Mouse (Mus musculus) mammary gland, adult 2 months (tissue): ENCODE data around the gene Ogfod2. TPM values are rescaled to one million over a fixed set of nuclear protein-coding genes. Genes with fewer than 3 reads are reported as not detected.

Source experiments
- polyA plus RNA-seq: library from polyadenylated mRNA; depleted of rRNA; stranded (reverse); fragments of >200 nt; gene quantifications from 2 replicates; pipeline ENCODE4 v1.2.3, GENCODE M21; 2012; ENCODE audit warnings: low replicate concordance; rRNA removed

Ogfod2 gene
- polyA plus RNA-seq: 51.2 and 96.8 TPM in 2 replicates

DNA sequence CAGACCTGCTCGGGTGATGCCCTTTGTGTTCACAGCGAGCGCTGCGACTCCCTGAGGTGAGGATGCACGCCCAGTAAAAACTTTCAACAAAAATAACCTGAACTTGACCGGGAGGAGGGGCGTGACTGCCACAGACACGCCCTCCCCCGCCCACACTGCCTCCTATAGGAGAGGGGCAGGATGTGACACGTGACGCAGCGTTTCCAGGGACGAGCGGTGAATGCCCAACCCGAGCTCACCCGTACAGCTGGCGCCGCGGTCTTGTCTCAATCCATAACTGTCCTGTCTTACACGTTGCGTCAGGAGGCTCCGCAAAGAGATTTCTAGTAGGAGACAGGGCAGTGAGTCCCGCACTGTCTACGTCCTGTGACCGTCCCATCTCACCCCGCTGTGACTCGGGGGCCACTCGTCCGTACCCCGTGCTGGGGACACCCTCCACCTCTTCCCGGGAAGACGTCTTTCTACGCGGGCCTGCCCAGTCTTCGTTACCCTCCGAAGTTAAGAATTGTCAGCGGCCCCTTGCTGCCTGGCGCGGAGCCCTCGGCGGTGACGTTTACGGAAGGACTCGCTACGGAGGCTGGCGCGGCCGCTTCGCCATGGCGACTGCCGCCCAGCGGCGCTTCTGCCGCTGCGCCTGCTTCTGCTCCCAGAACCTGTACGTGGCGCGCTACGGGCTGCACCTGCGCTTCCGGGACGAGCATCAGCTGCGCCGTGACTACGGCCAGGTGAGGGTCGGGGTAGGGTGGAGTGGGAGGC lies at the start of gene Ogfod2:
Gene Ogfod2, plus strand, starts transcription at position 556 of the 756 bp plus-strand sequence.

DNA sequence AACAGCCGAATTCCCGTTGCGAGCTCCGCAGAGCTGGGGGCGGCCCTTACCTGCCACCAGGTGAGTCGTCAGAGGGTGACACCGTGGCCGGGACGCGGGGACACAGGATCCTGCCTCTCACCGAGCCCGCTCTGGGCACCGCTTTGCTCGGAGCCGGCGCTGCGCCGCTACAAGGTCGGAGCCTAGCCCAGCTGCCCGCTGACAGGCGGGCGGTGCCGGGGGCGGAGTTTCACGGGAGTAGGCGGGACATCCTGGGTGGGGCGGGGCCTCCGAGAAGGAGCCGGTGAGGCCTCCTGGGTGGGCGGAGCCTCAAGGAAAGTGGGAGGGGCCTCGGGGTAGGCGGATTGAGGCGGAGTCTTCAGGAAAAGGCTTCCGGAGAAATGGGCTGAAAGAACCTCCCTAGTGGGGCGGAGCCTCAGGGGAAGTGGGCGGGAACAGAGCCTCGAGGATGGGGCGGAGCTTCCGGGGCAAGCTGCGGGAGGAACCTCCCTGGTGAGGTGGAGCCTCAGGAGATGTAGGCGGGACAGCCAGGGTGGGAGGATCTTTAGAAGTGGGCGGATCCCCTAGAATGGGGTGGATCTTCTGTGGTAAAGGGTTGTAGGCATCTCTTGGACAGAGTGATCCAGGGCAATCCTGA lies 16.4 kb upstream of the Ogfod2 start, which contains the start of gene Abcb9:
Gene Abcb9, minus strand, starts transcription at position 203 of the 637 bp plus-strand sequence.

DNA sequence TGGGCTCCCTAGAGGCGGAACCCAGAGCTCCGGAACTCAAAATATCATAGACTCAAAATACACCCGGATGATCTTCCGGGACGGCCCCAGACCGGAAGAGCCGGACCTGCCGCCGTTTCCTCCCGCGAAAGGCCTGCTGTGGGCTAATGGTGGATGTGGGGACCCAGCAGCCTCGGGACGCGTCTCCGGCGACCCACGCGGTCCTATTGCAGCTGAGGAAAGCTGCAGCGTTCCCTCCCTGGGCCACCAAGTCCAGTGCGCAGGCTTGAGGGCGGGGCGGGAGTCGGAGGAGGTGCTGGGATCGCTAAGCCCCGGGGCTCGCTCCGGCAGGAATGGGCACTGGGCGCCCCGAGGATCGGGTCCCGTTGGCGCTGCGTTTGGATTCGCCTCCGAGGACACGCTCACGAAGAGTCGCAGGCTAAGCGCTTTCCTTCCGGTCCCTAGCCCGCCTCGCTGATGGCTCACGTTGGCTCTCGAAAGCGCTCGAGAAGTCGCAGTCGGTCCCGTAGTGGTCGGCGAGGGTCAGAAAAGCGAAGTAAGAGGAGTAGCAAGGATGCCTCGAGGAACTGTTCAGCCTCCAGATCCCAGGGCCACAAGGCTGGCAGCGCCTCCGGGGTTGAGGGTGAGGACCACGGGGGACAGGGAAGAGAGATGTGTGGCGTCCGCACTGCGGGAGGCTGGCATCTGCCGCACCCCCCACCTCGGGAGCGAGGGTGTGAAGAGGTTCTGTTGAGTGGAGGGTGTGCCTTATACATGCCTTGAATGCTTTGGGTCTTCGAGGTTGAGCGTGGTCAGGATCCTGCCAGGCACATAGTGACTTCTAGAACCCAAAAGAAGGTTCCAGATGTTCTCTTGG lies 4.1 kb downstream of the Ogfod2 start, which contains the start of gene Arl6ip4:
Gene Arl6ip4, plus strand, starts transcription at position 100 of the 856 bp plus-strand sequence.

Other genes starting within 250 kb of the Ogfod2 start
- 20.7 and 39.8 TPM in 2 replicates for gene Hcar2, start 246.8 kb upstream of the Ogfod2 start, polyA plus RNA-seq
- 56.6 and 69.7 TPM in 2 replicates for gene Hcar1, start 232.3 kb upstream of the Ogfod2 start, polyA plus RNA-seq
- gene Denr, start 205.1 kb upstream of the Ogfod2 start, polyA plus RNA-seq: 9.1 and 10.4 TPM in 2 replicates
- 2.0 TPM in 1 of 2 replicates, not detected in the other for gene Gm43518, start 184.9 kb upstream of the Ogfod2 start, polyA plus RNA-seq
- 2.5 and 8.1 TPM in 2 replicates for gene Ccdc62, start 181.6 kb upstream of the Ogfod2 start, polyA plus RNA-seq
- gene Hip1r, start 138.7 kb upstream of the Ogfod2 start, polyA plus RNA-seq: 16.8 and 39.0 TPM in 2 replicates
- gene Vps37b, start 80.0 kb upstream of the Ogfod2 start, polyA plus RNA-seq: 36.0 and 89.6 TPM in 2 replicates
- 12.6 and 19.9 TPM in 2 replicates for gene Abcb9, start 16.5 kb upstream of the Ogfod2 start, polyA plus RNA-seq
- 18.5 and 36.2 TPM in 2 replicates for gene Arl6ip4, start 3.8 kb downstream of the Ogfod2 start, polyA plus RNA-seq
- 39.4 and 128 TPM in 2 replicates for gene Pitpnm2, start 137.5 kb downstream of the Ogfod2 start, polyA plus RNA-seq
- 2.8 and 3.6 TPM in 2 replicates for gene Mphosph9, start 215.7 kb downstream of the Ogfod2 start, polyA plus RNA-seq
- gene 2810006K23Rik, start 215.8 kb downstream of the Ogfod2 start, polyA plus RNA-seq: 5.4 and 8.5 TPM in 2 replicates